Mouse (Mus musculus) embryo, embryonic 11 days (tissue): Measurements from ENCODE around the gene Abtb1.

Experiments used
- DNase-seq: peaks from one replicate; pipeline ENCODE4 v3.0.0-alpha.2; 2015

Abtb1 gene

GRCm38 (mm10) chr6:88828206-88829009, 13.4 kb downstream of the Abtb1 start:
- DNase-seq, result no peak

DNA sequence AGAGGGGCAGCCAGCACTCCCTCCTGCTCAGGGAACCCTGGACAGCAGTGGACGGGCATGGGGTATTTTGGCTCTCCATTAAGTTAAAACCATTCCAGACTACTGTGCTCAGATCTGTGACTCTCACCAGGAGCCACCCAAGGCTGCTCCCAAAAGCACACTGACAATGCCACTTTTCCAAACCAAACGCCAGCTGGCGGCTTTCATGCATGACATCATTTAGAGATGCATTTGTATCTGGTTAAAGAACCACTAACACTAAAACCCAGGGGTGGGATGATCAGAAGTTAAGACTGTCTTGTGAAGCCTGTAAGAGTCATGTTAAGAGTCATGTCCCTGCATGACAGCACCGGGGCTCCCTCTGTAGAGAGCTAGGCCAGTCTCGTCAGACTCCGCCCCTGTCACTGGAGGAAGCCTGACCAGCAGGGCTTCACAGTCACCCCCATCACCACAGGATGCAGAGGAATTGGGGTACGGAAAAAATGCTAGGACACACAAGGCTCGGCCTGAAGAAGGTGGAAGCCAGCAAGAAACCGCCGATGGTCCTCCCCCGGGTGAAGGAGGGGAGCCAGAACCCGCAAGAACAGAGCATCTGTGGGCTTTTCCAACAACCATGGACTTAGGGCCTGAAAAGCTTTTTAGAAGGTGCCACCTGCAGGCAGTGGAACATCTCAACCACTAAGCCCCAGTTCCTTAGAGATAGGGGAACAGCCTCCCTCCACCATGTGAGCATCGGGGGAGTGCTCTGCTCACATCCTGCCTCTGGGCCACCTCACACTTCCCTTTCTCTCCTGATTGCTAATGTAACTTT, 14.2 kb downstream of the Abtb1 start:
- no peak for DNase-seq

- DNase-seq, result no peak
Observed at GRCm38 (mm10) chr6:88826965-88827364, 14.8 kb downstream of the Abtb1 start.

- peak; percentile 76 for DNase-seq
Observed at GRCm38 (mm10) chr6:88826545-88826944, 15.2 kb downstream of the Abtb1 start.

DNA sequence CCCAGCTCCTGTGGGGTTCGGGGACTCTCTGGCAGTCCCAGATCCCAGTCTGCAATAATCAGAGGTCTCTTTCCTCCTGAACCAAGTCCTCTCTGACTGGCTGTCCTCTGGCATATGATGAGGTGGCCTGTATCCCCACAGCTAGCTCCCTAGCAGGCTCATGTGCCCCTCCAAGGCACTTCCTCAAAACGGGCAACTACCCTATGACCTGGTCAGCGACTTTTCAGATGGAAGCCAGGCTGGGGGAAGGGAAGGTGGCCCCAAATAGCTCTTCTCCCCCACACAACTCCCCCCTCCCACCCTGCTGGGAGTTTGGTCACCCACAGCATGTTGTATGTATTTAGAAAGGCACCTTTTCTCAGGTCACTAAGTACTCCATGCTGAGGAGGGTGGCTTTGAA, 15.7 kb downstream of the Abtb1 start:
- DNase-seq, result no peak

GRCm38 (mm10) chr6:88824183-88824582, 17.6 kb downstream of the Abtb1 start:
- DNase-seq, result no peak

DNA sequence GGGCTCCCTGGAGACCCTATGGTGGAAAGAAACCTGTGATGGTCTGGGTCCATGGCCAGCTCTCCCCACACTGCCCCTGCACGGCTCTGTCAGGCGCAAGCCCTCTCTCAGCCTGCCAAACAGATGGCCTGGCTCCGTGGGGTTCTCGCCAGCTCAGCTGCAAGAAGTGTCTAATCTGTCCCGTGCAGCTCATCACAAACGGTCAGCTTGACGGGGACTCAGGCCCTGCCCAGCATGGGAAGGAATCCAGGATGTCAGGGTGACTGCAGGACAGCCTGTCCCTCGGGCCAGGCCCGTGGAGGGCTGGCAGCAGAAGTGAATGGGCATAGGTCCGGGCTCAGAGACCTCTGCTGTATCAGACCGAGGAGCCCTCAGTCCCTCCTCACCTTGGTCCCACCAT, 19.9 kb downstream of the Abtb1 start:
- no peak for DNase-seq

GRCm38 (mm10) chr6:88821294-88821693, 20.5 kb downstream of the Abtb1 start:
- no peak for DNase-seq

DNA sequence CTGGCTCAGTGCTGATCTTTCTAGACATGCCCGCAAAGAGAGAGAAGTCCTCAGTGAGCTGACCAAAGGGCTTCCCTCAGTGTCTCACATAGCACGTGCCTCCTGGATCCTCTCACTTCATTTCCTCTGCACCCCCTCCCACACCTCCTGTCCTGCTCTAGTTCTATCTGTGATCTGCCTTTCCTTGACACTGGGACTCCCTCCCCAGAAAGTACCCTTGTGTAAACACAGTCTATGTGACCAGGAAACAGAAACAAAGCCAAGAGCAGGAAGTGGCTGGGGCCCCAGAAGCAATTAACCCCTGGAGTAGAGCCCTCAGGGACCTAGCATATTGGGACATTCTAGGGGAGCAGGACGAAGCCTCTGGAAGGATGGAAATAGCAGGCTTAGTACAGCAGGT, 20.9 kb downstream of the Abtb1 start:
- DNase-seq, result no peak

DNA sequence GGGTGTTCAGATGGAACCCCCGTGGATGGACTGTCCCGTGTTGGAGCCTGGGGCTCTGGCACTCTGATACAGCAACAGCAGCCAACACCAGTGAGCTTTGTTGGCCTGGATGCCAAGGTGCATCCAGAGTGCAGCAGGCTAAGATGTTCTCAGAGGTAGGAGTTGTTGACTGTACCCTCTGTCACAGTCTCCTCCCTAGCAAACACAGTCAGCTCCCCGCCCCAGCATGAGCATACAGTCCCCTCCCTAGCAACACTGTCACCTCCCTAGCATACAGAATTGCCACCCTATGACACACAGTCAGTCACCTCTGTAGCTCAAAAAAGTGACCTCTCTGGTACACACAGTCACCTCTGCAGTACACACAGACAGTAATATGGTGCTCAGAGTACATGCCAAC, 24.9 kb downstream of the Abtb1 start:
- DNase-seq, result no peak

DNA sequence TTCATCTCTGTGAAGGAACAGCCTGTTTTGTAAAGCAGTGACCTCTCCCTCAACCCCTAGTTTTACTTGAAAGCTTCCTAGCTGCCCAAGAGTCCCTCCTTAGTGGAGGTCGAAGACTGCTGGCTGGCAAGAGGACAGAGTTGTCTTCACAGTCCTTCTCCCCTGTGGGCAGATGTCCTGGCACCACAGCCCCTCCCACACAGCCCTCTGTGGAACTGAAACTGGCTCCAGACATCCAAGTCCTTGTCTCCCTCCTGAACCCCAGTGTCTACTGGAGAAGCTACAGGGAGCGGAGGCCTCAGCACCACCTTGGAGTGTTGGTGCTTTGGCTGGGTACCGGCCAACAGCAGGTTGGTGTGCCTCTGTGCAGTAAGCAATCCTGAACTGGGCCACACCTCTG, 26.3 kb downstream of the Abtb1 start:
- DNase-seq, result no peak

- no peak for DNase-seq
Observed at GRCm38 (mm10) chr6:88815036-88815435, 26.7 kb downstream of the Abtb1 start.

DNA sequence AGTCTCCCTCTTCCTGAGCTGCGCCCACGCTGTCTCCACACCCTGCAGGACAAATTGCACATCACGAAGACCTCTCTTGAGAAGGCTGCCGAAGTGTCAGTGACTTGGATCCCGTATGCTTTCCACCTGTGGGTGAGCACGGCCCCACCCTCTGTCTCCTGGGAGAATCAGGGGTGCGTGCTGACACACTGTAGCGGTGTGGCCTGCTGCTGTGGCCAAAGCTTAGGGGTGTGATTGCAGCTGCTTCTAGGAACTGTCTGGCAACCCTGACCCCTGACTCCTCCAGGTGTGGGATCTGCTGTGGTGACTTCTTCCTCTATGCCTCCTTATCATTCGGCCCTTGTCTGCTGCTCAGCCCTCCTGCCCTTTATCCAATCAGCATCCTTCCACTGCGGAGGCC, 28.0 kb downstream of the Abtb1 start:
- DNase-seq, result no peak

DNA sequence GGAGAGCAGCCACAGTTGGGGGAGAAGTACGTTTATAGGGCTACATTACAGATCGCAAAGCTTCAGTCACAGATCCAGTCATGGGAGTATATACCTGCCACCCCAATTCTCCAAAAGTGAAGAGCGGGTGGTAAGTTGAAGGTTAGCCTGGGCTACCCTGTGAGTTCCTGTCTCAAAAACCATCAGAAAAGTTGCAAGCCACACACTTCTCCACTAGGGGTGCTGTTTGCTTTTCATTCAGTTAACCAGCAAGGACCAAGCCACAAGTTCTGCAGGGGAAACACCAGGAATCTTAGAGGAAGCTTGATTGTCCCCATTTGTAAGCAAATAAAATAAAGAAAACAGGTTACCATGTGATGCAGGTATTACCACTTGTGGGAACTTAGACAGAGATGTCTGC, 28.9 kb downstream of the Abtb1 start:
- peak; percentile 74 for DNase-seq

- DNase-seq, result no peak
Observed at GRCm38 (mm10) chr6:88811880-88812400, 29.8 kb downstream of the Abtb1 start.

GRCm38 (mm10) chr6:88811396-88811795, 30.4 kb downstream of the Abtb1 start:
- no peak for DNase-seq

DNA sequence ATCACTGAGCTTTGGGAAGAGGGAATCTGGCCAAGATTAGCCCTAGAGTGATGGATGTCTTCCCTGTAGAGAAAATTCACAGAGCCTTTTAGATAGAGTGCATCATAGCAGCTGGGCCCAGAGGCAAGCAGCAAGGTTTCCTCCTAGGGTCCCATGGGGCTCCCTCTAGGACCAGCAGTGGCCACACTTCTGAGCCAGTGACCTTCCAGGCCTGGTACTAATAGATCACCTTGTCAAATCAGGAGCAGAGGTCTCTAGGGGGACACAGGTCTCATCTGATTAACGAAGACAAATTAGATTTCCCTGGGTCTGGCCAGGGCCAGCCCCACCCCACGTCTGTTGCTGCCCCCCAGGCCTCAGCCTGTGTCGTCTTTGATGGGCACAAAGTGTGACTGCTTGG, 31.5 kb downstream of the Abtb1 start:
- DNase-seq, result peak; percentile 47

GRCm38 (mm10) chr6:88809091-88810037, 32.4 kb downstream of the Abtb1 start:
- no peak for DNase-seq

GRCm38 (mm10) chr6:88804966-88805577, 36.7 kb downstream of the Abtb1 start:
- DNase-seq, result no peak

DNA sequence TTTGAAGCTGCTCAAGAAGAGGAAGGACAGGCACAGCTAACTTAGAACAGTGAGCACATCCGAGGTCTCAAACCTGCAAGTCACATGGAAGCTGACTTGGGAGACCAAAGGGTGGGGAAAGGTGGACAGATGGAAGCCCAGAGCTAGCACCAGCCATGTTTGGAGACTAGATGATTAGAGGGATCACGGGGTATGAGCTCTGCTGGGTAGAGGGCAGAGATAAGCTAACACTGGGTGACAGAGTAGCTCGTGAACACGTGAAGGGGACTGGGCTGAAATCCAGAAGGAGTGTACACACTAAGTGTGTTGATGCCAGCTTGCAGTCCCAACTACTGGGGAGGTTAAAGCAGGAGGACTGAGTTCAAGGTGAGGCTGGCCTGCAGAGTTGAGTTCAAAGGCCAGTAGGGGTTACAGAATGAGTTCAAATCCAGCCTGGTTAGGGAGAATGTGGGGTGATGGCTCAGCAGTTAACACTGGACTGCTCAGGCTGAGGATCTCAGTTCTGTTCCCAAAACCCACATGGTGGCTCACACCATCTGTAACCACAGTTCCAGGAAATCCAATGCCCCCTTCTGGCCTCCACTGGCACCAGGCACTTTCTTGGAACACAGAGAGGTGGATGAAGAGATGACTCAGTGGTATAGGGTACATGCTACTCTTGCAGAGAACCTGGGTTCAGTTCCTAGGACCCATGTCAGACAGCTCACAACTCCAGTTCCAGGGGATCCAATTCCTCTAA, 37.7 kb downstream of the Abtb1 start:
- DNase-seq, result no peak

DNA sequence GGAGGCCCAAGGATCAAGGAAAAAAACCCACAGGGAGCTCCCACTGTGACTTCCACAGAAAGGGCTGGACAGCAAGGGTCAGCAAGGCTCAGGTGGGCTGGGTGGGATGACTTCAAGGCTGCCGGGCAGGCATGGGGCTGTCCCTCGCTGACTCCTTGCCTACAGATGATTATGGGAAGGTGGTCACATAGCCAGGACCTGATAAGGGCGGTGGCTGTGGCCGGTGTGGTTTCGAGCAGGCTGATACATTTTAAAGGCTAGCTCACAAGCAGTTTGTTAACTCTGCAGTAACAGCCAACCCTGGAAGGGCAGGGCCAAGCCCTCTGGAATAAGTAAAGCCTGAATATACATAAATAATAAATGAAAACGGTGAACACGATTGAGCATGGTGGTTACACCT, 38.7 kb downstream of the Abtb1 start:
- DNase-seq, result no peak

DNA sequence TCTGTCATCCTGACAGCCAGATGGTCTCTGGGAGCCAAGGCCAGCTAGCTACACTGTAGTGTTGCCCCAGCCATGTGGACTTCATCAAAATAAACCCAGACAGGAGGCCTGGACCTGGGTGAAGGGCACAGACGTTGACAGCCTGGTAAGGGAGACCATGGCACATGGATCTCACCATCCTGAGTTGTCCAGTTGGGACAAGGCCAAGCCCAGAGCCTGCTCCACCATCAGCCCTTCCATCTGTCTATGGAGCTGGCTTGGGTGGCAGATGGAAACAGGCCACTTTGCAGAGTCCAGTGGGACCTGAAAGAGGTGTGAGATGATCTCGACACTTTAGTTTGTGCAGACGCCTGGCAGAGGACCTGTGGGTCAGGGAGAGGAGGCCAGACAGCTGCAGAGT, 41.0 kb downstream of the Abtb1 start:
- no peak for DNase-seq
